In the genomic region with DNA sequence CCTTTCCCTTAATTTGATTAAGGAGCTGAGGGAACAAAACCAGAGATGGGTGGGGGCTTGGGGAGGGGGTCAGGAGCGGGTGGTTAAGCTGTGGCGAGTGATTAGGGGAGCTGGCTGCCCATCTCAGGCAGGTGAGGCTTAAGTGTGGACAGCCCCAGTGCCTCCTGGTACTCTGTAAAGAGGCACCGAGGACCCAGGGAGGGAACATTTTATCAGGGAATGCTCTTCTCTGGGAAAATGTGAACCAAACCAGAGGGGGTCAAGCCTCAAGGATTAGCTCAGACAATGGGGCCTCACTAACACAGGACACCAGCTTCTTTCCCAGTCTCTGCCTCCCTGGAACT, we compare ENCODE assay signal across 20 mouse cellular contexts. TPM values are rescaled to one million over a fixed set of nuclear protein-coding genes. Genes with fewer than 3 reads are reported as not detected.
DNase-seq lines count a peak whose midpoint lies in the region; ATAC-seq and TF ChIP-seq lines count a peak whose summit lies in the region.
"Had no signal": no experiment of that assay in that cellular context is flagged by ENCODE, and none has a peak within 500 bp of the region (broad histone marks: within the 10 kb centered on the region; RNA-seq: fewer than 3 reads in every experiment).

No protein-coding gene starts in this region.

- H3K36me3 ChIP-seq in heart, embryonic 11.5 days (ENCODE audit: control insufficient read depth, insufficient read depth, low read length) = no peaks in the 10 kb centered on the region
- H3K36me3 ChIP-seq in heart, embryonic 15.5 days = no peaks in the 10 kb centered on the region
- H3K36me3 ChIP-seq in intestine, postnatal 0 days (ENCODE audit: control insufficient read depth, insufficient read depth) = no peaks in the 10 kb centered on the region
- H3K36me3 ChIP-seq: G1E had no signal

- H3K9ac ChIP-seq in heart, embryonic 11.5 days (ENCODE audit: low read depth, low read length) = no peak overlapping the region
- H3K9ac ChIP-seq in heart, embryonic 15.5 days = no peak overlapping the region
- H3K9ac ChIP-seq in intestine, postnatal 0 days (ENCODE audit: low read depth, low read length) = no peak overlapping the region
- H3K9ac ChIP-seq: hindbrain, embryonic 13.5 days had no signal

- H3K4me1 ChIP-seq in heart, embryonic 11.5 days (ENCODE audit: control insufficient read depth, insufficient read depth, low read length) = peaks cover 54% of the 10 kb centered on the region
- peaks cover 70% of the 10 kb centered on the region for H3K4me1 ChIP-seq in heart, embryonic 15.5 days (replicated peaks)
- peaks cover 15% of the 10 kb centered on the region; the same call in 1 of the 2 replicates for H3K4me1 ChIP-seq in intestine, postnatal 0 days (replicated peaks; ENCODE audit: control insufficient read depth, insufficient read depth, low read length)

- H3K4me2 ChIP-seq in heart, embryonic 11.5 days = peak overlapping the region; percentile 42
- H3K4me2 ChIP-seq in heart, embryonic 15.5 days = peak overlapping the region; percentile 45
- H3K4me2 ChIP-seq in intestine, postnatal 0 days (replicated peaks; ENCODE audit: low read depth) = no peak overlapping the region
- H3K4me2 ChIP-seq: hindbrain, embryonic 13.5 days had no signal

- no peaks in the 10 kb centered on the region for H3K27me3 ChIP-seq in heart, embryonic 11.5 days (ENCODE audit: control insufficient read depth, insufficient read depth, low read length)
- no peaks in the 10 kb centered on the region for H3K27me3 ChIP-seq in heart, embryonic 15.5 days
- H3K27me3 ChIP-seq in intestine, postnatal 0 days (replicated peaks; ENCODE audit: control insufficient read depth, insufficient read depth, low read length) = no peaks in the 10 kb centered on the region
- H3K27me3 ChIP-seq: hindbrain, embryonic 13.5 days had no signal

- H3K27ac ChIP-seq in heart, embryonic 11.5 days (ENCODE audit: low read depth, low read length) = peak overlapping the region; percentile 70
- H3K27ac ChIP-seq in heart, embryonic 15.5 days = peak overlapping the region; percentile 80
- H3K27ac ChIP-seq in intestine, postnatal 0 days (ENCODE audit: low read depth, low read length) = no peak overlapping the region
- H3K27ac ChIP-seq: embryonic facial prominence, embryonic 10.5 days; hindbrain, embryonic 13.5 days; hindbrain, postnatal 0 days had no signal

- H3K4me3 ChIP-seq in heart, embryonic 11.5 days (ENCODE audit: low read depth, low read length) = no peak overlapping the region
- no peak overlapping the region for H3K4me3 ChIP-seq in heart, embryonic 15.5 days
- no peak overlapping the region for H3K4me3 ChIP-seq in intestine, postnatal 0 days (ENCODE audit: low read depth, low read length)
- H3K4me3 ChIP-seq: embryonic facial prominence, embryonic 10.5 days; hindbrain, embryonic 13.5 days had no signal

- WGBS in heart, embryonic 11.5 days (ENCODE audit: insufficient replicate concordance) = 6% methylated on average over 3 of the region's 3 CpGs
- 22% methylated on average over 3 of the region's 3 CpGs for WGBS in heart, embryonic 15.5 days
- WGBS in intestine, postnatal 0 days = 77% methylated on average over 3 of the region's 3 CpGs

- ATAC-seq in heart, embryonic 11.5 days (replicated peaks; ENCODE audit: insufficient number of reproducible peaks, low FRiP score, low TSS enrichment) = peak; percentile 78
- ATAC-seq in heart, embryonic 15.5 days (replicated peaks; ENCODE audit: insufficient number of reproducible peaks, insufficient read depth, low FRiP score, low read depth) = peak; percentile 87
- no peak for ATAC-seq in intestine, postnatal 0 days
- ATAC-seq: CD4-positive, CD25-positive, alpha-beta regulatory T cell, adult 4 months; forebrain, embryonic 14.5 days; hindbrain, postnatal 0 days had no signal

- peak; percentile 70 to 82 for DNase-seq in heart, adult 18-20 months
- no peak for DNase-seq in heart, postnatal 25 days (ENCODE audit: low spot score)
- DNase-seq in heart, postnatal 14 days = peak; percentile 53 to 73
- no peak for DNase-seq in lung, postnatal 4 days
- DNase-seq in adrenal gland, adult 18-20 months (ENCODE audit: low spot score in 2 of 2) = no peak
- DNase-seq: adrenal gland, postnatal 14 days; B cell, adult 2 months; cerebellum, adult 2 months; cerebellum, postnatal 10 days; gastrocnemius, postnatal 10 days; kidney, adult 18-20 months had no signal

- no peak for TF ChIP-seq CTCF in intestine, postnatal 0 days (IDR thresholded peaks at IDR 0.05; ENCODE audit: low read depth)

- intact Hi-C loops in heart, postnatal 25 days (cut with DNase I) = no loop called here
- intact Hi-C loops in heart, postnatal 14 days (cut with DNase I) = no loop called here

- H3K9me3 ChIP-seq in heart, embryonic 11.5 days (replicated peaks; ENCODE audit: control insufficient read depth, low read length) = no peaks in the 10 kb centered on the region
- no peaks in the 10 kb centered on the region for H3K9me3 ChIP-seq in heart, embryonic 15.5 days (replicated peaks)
- H3K9me3 ChIP-seq in intestine, postnatal 0 days (ENCODE audit: control insufficient read depth) = no peaks in the 10 kb centered on the region
- H3K9me3 ChIP-seq: embryonic facial prominence, embryonic 10.5 days; G1E; hindbrain, embryonic 13.5 days had no signal

RNA-seq across cellular contexts. Expression of a gene that starts 19.1 kb away (rescaled TPM):
- total RNA-seq in heart, adult 18-20 months (2021) = over 10,000 TPM; 12,284 to 12,648 TPM
- total RNA-seq in heart, postnatal 25 days (2021) = over 10,000 TPM; 10,772 to 12,207 TPM
- polyA plus RNA-seq in heart, embryonic 11.5 days (2014; fragmentation: Nextera tagmentation; extraction: Ambion mirVana) = 255 and 272 TPM in 2 replicates
- 288 and 291 TPM in 2 replicates for polyA plus RNA-seq in heart, embryonic 15.5 days (2015; fragmentation: Nextera tagmentation; extraction: Ambion mirVana)
- 1,000 to 10,000 TPM; 9,386 to 9,784 TPM for total RNA-seq in heart, postnatal 14 days (2021)
- 26.1 and 27.3 TPM in 2 replicates for polyA plus RNA-seq in intestine, postnatal 0 days (2015; fragmentation: Nextera tagmentation; extraction: Ambion mirVana)
- total RNA-seq in adrenal gland, adult 18-20 months (2021) = 100 to 1,000 TPM; 198 to 199 TPM

Comparison
In these comparisons a context has a peak if more than half of its experiments do, and no peak if none do; other contexts are left out.
1. DNase-seq: peak in heart, adult 18-20 months (2 of 2) and heart, postnatal 14 days (2 of 2); none in heart, postnatal 25 days (single experiment), lung, postnatal 4 days (0 of 2) and adrenal gland, adult 18-20 months (0 of 2).
2. RNA of a gene that starts 19.1 kb away (total RNA-seq): 12,284 to 12,648 TPM in heart, adult 18-20 months, 10,772 to 12,207 TPM in heart, postnatal 25 days and 9,386 to 9,784 TPM in heart, postnatal 14 days; 198 to 199 TPM in adrenal gland, adult 18-20 months; every median in the first group is over 10 times any median in the second.